2 mouse cellular contexts compared by ENCODE assay signal in the genomic region with DNA sequence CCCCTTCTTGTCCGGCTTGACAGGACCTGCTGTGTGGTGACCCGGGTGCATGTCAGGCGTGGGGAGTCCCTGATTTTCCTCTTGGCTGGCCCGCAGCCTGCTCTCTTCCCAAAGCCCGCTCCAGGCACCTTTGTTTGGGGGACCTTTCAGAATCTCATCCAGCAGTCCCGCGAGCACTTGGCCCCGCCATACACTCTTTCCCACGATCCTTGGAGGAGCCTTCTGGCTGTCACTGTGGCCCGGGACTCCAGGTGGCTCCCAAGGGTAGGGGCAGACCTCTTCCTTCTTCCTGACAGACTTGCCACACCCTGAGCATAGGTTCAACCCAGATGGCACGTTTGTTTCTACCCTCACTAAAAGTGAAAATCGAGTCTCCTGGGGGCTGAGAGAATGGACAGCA.
TF ChIP-seq lines count a peak whose summit lies in the region.

No protein-coding gene starts in this region.

TF ChIP-seq in CH12.LX, 34 proteins besides CTCF, POLR2A, EP300 and RAD21:
- TF ChIP-seq BHLHE40 (IDR thresholded peaks at IDR 0.05; ENCODE audit: low read depth, low read length) (0 out of 2 replicates have a peak, but pooled peaks have one; percentile 5), GABPA (IDR thresholded peaks at IDR 0.05; ENCODE audit: insufficient replicate concordance, low read depth, low read length) (no peak)

TF ChIP-seq in ES-E14, 5 proteins besides CTCF, POLR2A, EP300 and RAD21:
- no peak for TF ChIP-seq MAFK (IDR thresholded peaks at IDR 0.05; ENCODE audit: insufficient read depth, low read depth, low read length)
- TF ChIP-seq HCFC1 (IDR thresholded peaks at IDR 0.05; ENCODE audit: borderline replicate concordance, insufficient read depth, low read length), result no peak
- no peak for TF ChIP-seq ZC3H11A (IDR thresholded peaks at IDR 0.05; ENCODE audit: borderline replicate concordance, low read depth, low read length)
- no peak for TF ChIP-seq ZNF384 (IDR thresholded peaks at IDR 0.05; ENCODE audit: low read depth, low read length)
- 0 out of 2 replicates have a peak, but pooled peaks have one; percentile 14 for TF ChIP-seq CHD2 (IDR thresholded peaks at IDR 0.05; ENCODE audit: low read depth, low read length)
TF ChIP-seq in ES-E14: peak in this region for 1.
